Mouse (Mus musculus): ENCODE data around the gene Ugt1a8.

Ugt1a8 gene

DNA sequence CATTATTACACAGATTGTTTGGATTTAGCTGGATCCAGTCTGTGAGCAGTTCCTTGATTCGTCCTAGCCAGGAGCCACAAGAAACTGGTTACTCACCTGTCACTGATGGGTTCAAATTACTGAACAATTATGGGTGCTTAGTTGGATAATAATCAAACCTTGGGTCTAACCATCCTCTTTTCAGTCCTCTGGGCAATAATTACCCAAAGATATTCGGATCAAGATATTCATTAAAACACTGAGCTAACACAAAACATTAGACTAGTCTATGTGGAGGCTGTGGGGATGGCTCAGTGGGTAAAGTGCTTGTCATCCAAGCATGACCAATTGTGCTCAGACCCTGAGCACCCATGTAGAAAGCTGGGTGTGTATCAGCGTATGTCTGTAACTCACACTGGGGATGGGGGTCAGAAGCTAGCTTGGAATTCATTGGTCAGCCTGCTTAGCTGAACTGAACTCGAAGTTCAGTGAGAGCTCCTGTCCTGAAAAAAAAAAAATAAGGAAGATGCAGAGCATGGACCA, 148.3 kb downstream of the Ugt1a8 start:
- DNase-seq (ENCODE audit: low spot score): no peak

DNA sequence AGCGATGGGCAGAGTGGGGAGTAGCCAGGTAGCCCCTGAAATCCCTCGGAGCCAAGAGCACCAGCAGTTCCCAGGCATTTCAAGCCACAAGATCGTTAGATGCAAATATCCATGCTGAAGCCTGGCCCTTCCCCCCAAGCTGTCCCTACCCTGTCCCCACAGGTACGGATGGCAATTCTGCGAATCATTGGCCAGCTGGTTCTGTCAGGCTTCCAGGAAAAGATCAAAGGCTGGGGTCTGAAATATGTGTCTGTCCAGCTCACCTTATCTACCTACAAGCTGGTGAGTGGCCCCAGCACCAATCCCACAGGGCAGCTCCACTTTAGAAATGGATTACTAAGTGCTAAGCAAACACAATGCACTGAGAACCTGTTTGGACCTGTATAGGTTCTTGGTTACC, 149.7 kb downstream of the Ugt1a8 start:
- no peak for DNase-seq (ENCODE audit: low spot score)

- no peak for DNase-seq (ENCODE audit: low spot score)
Measured at GRCm38 (mm10) chr1:88238771-88239170, 151.2 kb downstream of the Ugt1a8 start.

DNA sequence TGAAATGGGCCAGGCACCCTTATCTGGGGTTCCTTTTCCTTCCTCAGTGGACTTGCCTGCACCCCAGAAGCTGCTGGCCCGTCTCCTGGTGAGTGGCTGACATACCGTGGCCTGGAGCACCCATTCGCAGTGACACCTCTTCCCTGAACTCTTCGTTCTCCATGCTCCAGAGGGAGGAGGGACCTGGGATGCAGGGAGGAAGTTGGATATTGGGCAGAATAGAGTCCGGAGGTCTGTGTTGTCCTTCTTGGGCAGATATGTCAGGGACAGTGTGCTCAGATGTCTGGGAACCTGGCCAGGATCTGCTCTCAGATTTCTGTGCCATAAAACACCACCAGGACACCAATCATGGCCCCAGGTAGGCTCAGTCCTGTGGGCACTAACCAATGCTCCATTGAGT, 152.5 kb downstream of the Ugt1a8 start:
- DNase-seq (ENCODE audit: low spot score): no peak

DNA sequence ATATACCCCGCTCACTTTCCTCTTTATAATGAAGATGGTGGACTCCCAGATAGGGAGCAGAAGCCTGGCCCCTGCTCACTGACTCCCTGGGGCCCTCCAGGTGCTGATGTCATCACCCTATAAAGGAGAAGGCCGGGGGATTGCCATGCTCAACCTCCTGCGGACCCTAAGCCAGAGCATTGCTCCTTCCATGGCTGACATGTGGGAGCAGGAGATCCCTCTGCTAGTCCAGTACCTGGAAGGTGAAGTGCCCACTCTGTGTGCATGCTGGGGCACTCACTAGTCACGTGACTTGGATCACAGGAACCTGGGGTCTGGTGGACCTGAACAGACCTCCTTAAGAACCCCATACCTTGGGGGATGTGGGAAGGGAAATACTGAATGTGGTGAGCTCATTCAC, 153.0 kb downstream of the Ugt1a8 start:
- DNase-seq (ENCODE audit: low spot score): no peak

GRCm38 (mm10) chr1:88243861-88244260, 156.2 kb downstream of the Ugt1a8 start:
- DNase-seq (ENCODE audit: low spot score): no peak

DNA sequence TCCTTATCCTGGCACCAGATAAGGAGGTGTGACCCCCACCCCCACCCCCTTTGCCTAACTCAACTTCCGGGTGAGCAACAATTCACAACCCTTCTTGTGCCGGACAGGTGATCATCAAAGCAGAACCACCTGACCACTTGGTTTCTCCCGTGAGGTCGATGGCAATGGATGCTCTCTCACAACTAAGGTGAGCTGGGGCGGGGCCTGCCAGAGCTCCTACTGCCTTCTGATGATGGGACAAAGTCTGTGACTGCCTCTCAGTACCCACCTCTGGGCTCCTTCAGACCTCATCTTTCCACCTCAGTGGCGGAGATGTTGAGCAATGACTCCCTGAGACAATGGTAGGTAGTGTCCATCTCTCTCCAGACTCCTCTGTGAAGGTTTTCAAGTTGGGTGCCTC, 158.3 kb downstream of the Ugt1a8 start:
- DNase-seq (ENCODE audit: low spot score): no peak

GRCm38 (mm10) chr1:88246386-88246785, 158.8 kb downstream of the Ugt1a8 start:
- no peak for DNase-seq (ENCODE audit: low spot score)

GRCm38 (mm10) chr1:88247660-88248059, 160.0 kb downstream of the Ugt1a8 start:
- DNase-seq (ENCODE audit: low spot score): no peak

GRCm38 (mm10) chr1:88248658-88249057, 161.0 kb downstream of the Ugt1a8 start:
- DNase-seq (ENCODE audit: low spot score): no peak

GRCm38 (mm10) chr1:88249596-88249995, 162.0 kb downstream of the Ugt1a8 start:
- no peak for DNase-seq (ENCODE audit: low spot score)

DNA sequence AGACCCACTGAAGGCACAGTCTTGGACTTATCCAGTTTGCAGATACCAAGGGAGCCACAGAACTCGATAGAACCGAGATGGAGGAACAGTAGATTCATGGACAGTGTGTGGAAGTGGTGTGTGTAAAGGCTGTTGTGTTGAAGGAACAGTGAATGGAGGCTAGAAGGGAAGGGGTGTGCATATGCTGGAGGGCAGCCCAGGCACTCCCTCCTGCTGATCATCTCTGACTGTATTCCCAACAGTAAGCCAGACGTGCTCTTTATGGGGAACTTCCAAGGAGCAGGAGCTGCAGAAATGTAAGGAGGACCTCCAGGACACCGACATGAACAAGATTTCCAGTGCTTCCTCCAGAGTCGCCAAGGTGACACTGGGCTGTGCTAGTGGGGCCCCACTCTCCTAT, 162.4 kb downstream of the Ugt1a8 start:
- DNase-seq (ENCODE audit: low spot score): no peak

DNA sequence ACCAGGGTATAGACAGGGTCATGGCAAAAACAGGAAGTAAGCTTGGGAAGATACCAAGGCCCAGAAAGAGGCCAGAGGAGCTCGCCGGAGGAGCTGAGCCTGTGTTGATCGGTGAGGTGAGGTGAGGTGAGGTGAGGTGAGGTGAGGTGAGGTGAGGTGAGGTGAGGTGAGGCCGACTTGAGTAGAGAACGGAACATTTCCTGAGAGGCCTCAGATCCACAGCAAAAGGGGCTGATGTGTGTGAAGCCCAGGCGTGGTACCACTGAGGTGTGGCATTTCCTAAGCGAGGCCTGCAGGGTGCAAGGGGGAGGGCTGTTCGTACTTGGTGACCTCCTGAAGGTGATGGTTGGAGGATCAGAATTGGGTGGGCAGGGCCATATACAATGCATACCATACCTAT, 165.5 kb downstream of the Ugt1a8 start:
- DNase-seq (ENCODE audit: low spot score): no peak

GRCm38 (mm10) chr1:88253540-88253939, 165.9 kb downstream of the Ugt1a8 start:
- DNase-seq (ENCODE audit: low spot score): no peak

- DNase-seq (ENCODE audit: low spot score): no peak
Measured at GRCm38 (mm10) chr1:88254793-88255465, 167.3 kb downstream of the Ugt1a8 start.

DNA sequence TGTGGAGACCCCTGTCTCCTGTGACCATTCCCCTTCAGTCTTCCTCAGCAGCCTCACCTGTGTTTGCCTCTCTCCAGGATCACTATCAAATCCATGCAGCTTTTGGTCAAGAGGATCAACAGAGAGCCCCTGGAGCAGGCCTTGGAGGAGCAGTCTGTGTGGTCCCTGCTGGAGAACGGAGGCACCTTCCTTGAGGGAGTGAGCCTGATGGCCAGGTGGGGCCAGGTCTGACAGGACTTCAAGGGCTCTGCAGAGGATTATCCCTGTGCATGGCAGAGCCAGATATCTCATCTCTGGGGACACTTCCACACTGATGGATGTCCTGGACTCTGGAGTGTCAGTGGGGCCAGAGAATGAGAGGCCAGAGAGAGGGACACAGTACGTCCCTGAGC, 167.8 kb downstream of the Ugt1a8 start:
- no peak for DNase-seq (ENCODE audit: low spot score)

- DNase-seq (ENCODE audit: low spot score): no peak
Measured at GRCm38 (mm10) chr1:88255989-88256754, 168.6 kb downstream of the Ugt1a8 start.

- DNase-seq (ENCODE audit: low spot score): no peak
Measured at GRCm38 (mm10) chr1:88256886-88257663, 169.5 kb downstream of the Ugt1a8 start.

- DNase-seq (ENCODE audit: low spot score): no peak
Measured at GRCm38 (mm10) chr1:88257681-88258080, 170.1 kb downstream of the Ugt1a8 start.

- peak; percentile 30 for DNase-seq (ENCODE audit: low spot score)
Measured at GRCm38 (mm10) chr1:88258361-88258760, 170.7 kb downstream of the Ugt1a8 start.

- DNase-seq (ENCODE audit: low spot score): no peak
Measured at GRCm38 (mm10) chr1:88258881-88259642, 171.4 kb downstream of the Ugt1a8 start.

DNA sequence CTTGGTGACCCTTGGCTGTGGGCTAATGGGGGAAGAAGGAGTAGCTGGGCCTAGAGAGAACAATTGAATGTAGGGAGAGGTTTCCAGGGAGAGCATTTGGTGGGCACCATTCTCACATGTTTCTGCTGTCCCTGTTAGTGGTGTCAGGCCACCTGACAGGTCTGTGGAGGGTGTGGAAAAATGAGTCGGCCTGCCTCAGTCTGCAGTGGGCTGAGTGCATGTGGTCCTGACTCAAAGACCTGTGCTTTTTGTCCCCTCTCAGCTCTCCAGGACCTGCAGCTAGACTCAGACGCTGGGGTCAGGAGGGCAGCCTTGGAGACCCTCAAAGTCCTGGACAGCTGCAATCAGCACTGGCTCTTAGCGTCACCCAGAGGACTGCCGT, 172.0 kb downstream of the Ugt1a8 start:
- DNase-seq (ENCODE audit: low spot score): no peak
